Mouse (Mus musculus) CH12.LX (cell line): Measurements from ENCODE around the gene Iqgap3. TPM values are rescaled to one million over a fixed set of nuclear protein-coding genes. Genes with fewer than 3 reads are reported as not detected.

Experiments used
- DNase-seq: peaks from one replicate; pipeline ENCODE4 v3.0.0-alpha.2; 2013; ENCODE audit errors: extremely low read depth
- H3K27ac ChIP-seq: 2 replicates; pipeline ENCODE4 v1.5.1; 2012; ENCODE audit warnings: low read depth, mild to moderate bottlenecking, control low read depth, moderate library complexity; ENCODE audit not compliant: insufficient read depth
- H3K27me3 ChIP-seq: replicated peaks from 2 replicates; pipeline ENCODE3; 2012; ENCODE audit warnings: inconsistent platforms
- H3K36me3 ChIP-seq, 2 experiments: replicated peaks in 1 of 2; 2 replicates each; pipeline versions ENCODE3 to v1.6.1; 2012; ENCODE audit warnings: inconsistent platforms in 1 of 2, low read length in 1 of 2, mild to moderate bottlenecking in 1 of 2, mixed read lengths in 1 of 2, moderate library complexity in 1 of 2; ENCODE audit not compliant: control insufficient read depth in 1 of 2, insufficient read depth in 1 of 2
- H3K4me1 ChIP-seq, 2 experiments: 2 replicates each; pipeline ENCODE4 v1.6.1; 2012; ENCODE audit warnings: inconsistent platforms in 1 of 2, moderate library complexity in 1 of 2; ENCODE audit not compliant: insufficient read depth in 2 of 2, control insufficient read depth in 1 of 2
- H3K4me2 ChIP-seq: 2 replicates; pipeline ENCODE4 v1.6.1; 2012; ENCODE audit warnings: low read depth, mild to moderate bottlenecking, control low read depth; ENCODE audit not compliant: poor library complexity, insufficient read depth, severe bottlenecking
- H3K4me3 ChIP-seq, 3 experiments: fragments of 150-350 bp in 1 of 3; sonication (generic) in 1 of 3; replicated peaks in 1 of 3; 2 replicates each; pipeline versions ENCODE3 to v1.5.1; 2011 to 2012; ENCODE audit warnings: low read depth in 2 of 3, low read length in 2 of 3, mild to moderate bottlenecking in 2 of 3, moderate library complexity in 2 of 3, control low read depth in 1 of 3, improper control_type of control experiment in 1 of 3, inconsistent platforms in 1 of 3, mixed read lengths in 1 of 3; ENCODE audit not compliant: poor library complexity in 1 of 3
- H3K79me2 ChIP-seq: replicated peaks from 2 replicates; pipeline ENCODE4 v1.6.1; 2012; ENCODE audit warnings: mild to moderate bottlenecking, moderate library complexity; ENCODE audit not compliant: control insufficient read depth, poor library complexity, insufficient read depth, severe bottlenecking; ENCODE audit errors: extremely low read depth
- H3K9ac ChIP-seq: 2 replicates; pipeline ENCODE4 v1.6.1; 2012; ENCODE audit warnings: low read depth, mild to moderate bottlenecking, control low read depth, moderate library complexity; ENCODE audit not compliant: insufficient read depth
- H3K9me3 ChIP-seq: replicated peaks from 2 replicates; pipeline ENCODE3; 2012; ENCODE audit warnings: low read length, inconsistent platforms, mixed read lengths
- BHLHE40 ChIP-seq: IDR thresholded peaks from 2 replicates; pipeline ENCODE4 v1.6.1; 2011; ENCODE audit warnings: mild to moderate bottlenecking, low read depth, low read length, improper control_type of control experiment
- CHD1 ChIP-seq: IDR thresholded peaks from 2 replicates; pipeline ENCODE4 v1.6.1; 2012; ENCODE audit warnings: low read depth, low read length, improper control_type of control experiment, inconsistent platforms
- CTCF ChIP-seq, 2 experiments: IDR thresholded peaks in 1 of 2; conservative IDR thresholded peaks in 1 of 2; 2 replicates each; pipeline ENCODE4 v1.5.1; 2011 to 2012; ENCODE audit warnings: low read depth in 2 of 2, low read length in 2 of 2, improper control_type of control experiment in 1 of 2, inconsistent platforms in 1 of 2, mild to moderate bottlenecking in 1 of 2, moderate library complexity in 1 of 2
- E2F4 ChIP-seq: IDR thresholded peaks from 2 replicates; pipeline ENCODE4 v1.6.1; 2011; ENCODE audit warnings: low read depth, low read length, improper control_type of control experiment; ENCODE audit not compliant: insufficient replicate concordance
- ELF1 ChIP-seq: IDR thresholded peaks from 2 replicates; pipeline ENCODE4 v1.6.1; 2014; ENCODE audit warnings: low read depth, mild to moderate bottlenecking, inconsistent platforms, low read length, improper control_type of control experiment
- ETS1 ChIP-seq: conservative IDR thresholded peaks from 2 replicates; pipeline ENCODE4 v1.6.1; 2012; ENCODE audit warnings: low read depth, mild to moderate bottlenecking, inconsistent platforms, low read length, improper control_type of control experiment, moderate library complexity
- GABPA ChIP-seq: IDR thresholded peaks from 2 replicates; pipeline ENCODE4 v1.6.1; 2012; ENCODE audit warnings: low read depth, low read length, improper control_type of control experiment, inconsistent platforms; ENCODE audit not compliant: insufficient replicate concordance
- HCFC1 ChIP-seq: IDR thresholded peaks from 2 replicates; pipeline ENCODE4 v1.6.1; 2012; ENCODE audit warnings: low read depth, mild to moderate bottlenecking, inconsistent platforms, low read length, improper control_type of control experiment
- KAT2A ChIP-seq: IDR thresholded peaks from 2 replicates; pipeline ENCODE4 v1.6.1; 2012; ENCODE audit warnings: low read length, improper control_type of control experiment, inconsistent platforms; ENCODE audit not compliant: insufficient replicate concordance
- MAX ChIP-seq: IDR thresholded peaks from 2 replicates; pipeline ENCODE4 v1.6.1; 2011; ENCODE audit warnings: low read length, improper control_type of control experiment
- MAZ ChIP-seq: IDR thresholded peaks from 2 replicates; pipeline ENCODE4 v1.6.1; 2012; ENCODE audit warnings: low read depth, mild to moderate bottlenecking, inconsistent platforms, low read length, improper control_type of control experiment, moderate library complexity
- MEF2A ChIP-seq: IDR thresholded peaks from 2 replicates; pipeline ENCODE4 v1.6.1; 2014; ENCODE audit warnings: low read depth, mild to moderate bottlenecking, inconsistent platforms, low read length, improper control_type of control experiment, borderline replicate concordance
- MXI1 ChIP-seq: IDR thresholded peaks from 2 replicates; pipeline ENCODE4 v1.6.1; 2011; ENCODE audit warnings: mild to moderate bottlenecking, low read depth, low read length, improper control_type of control experiment
- NELFE ChIP-seq: IDR thresholded peaks from 2 replicates; pipeline ENCODE4 v1.6.1; 2011; ENCODE audit warnings: low read depth, low read length, improper control_type of control experiment
- NRF1 ChIP-seq: IDR thresholded peaks from 2 replicates; pipeline ENCODE4 v1.6.1; 2014; ENCODE audit warnings: low read depth, mild to moderate bottlenecking, inconsistent platforms, low read length, improper control_type of control experiment, moderate library complexity
- POLR2A ChIP-seq: IDR thresholded peaks from 2 replicates; pipeline ENCODE4 v1.6.1; 2011; ENCODE audit warnings: low read depth, mild to moderate bottlenecking, improper control_type of control experiment, low read length
- SIN3A ChIP-seq: IDR thresholded peaks from 2 replicates; pipeline ENCODE4 v1.6.1; 2012; ENCODE audit warnings: low read length, improper control_type of control experiment, inconsistent platforms
- SMC3 ChIP-seq: IDR thresholded peaks from 2 replicates; pipeline ENCODE4 v1.6.1; 2011; ENCODE audit warnings: low read depth, low read length, improper control_type of control experiment
- TCF12 ChIP-seq: IDR thresholded peaks from 2 replicates; pipeline ENCODE4 v1.6.1; 2014; ENCODE audit warnings: low read depth, mild to moderate bottlenecking, inconsistent platforms, low read length, improper control_type of control experiment
- USF1 ChIP-seq: IDR thresholded peaks from 2 replicates; pipeline ENCODE4 v1.6.1; 2014; ENCODE audit warnings: low read depth, mild to moderate bottlenecking, inconsistent platforms, low read length, improper control_type of control experiment
- ZC3H11A ChIP-seq: IDR thresholded peaks from 2 replicates; pipeline ENCODE4 v1.6.1; 2012; ENCODE audit warnings: low read depth, mild to moderate bottlenecking, inconsistent platforms, low read length, improper control_type of control experiment
- ZMIZ1 ChIP-seq: IDR thresholded peaks from 2 replicates; pipeline ENCODE4 v1.6.1; 2012; ENCODE audit warnings: low read depth, mild to moderate bottlenecking, inconsistent platforms, low read length, improper control_type of control experiment
- ZNF384 ChIP-seq: IDR thresholded peaks from 2 replicates; pipeline ENCODE4 v1.6.1; 2012; ENCODE audit warnings: low read depth, low read length, improper control_type of control experiment, inconsistent platforms
- dilution Hi-C: fragments of 300-500 bp; cut with MboI; formaldehyde crosslinking; loops from 2 replicates; pipeline ENCODE4 v1.14.3; 2020; ENCODE audit warnings: low sequenced_read_pairs; ENCODE audit not compliant: extremely low pct_unique_long_range_greater_than_20kb, extremely low pct_ligation_motif_present
- in situ Hi-C: fragments of 300-500 bp; cut with MboI; formaldehyde crosslinking; loops from 3 replicates; pipeline ENCODE4 v1.14.3; 2019; ENCODE audit warnings: low sequenced_read_pairs, low pct_ligation_motif_present, low pct_unique_long_range_greater_than_20kb, mixed read lengths
- polyA plus RNA-seq: library from polyadenylated mRNA; unstranded; fragments of >175 nt; gene quantifications from 2 replicates; pipeline ENCODE4 v1.2.1, GENCODE M21; 2012; ENCODE audit warnings: low read depth; ENCODE audit not compliant: insufficient read length
- total RNA-seq, 2 experiments: library from RNA; depleted of rRNA; stranded (reverse); fragments of 300-350 nt in 1 of 2; fragments of >200 nt in 1 of 2; gene quantifications; 2 replicates each; pipeline ENCODE4 v1.2.3; 2012 to 2014

The Iqgap3 gene
- total and polyA plus RNA-seq, 3 experiments: 13.0 to 21.9 (median 18.3) TPM

- H3K27ac ChIP-seq: peak overlapping the region; percentile 97
- peak; percentile 69 for DNase-seq
- TF ChIP-seq MEF2A (peak; percentile 64; the same call in 1 of the 2 replicates), E2F4 (no peak), NELFE (0 out of 2 replicates have a peak, but pooled peaks have one; percentile 5), MAZ (peak; percentile 36; the same call in 1 of the 2 replicates), ETS1 (peak; percentile 40; the same call in 1 of the 2 replicates), KAT2A (no peak)
- peak overlapping the region; percentile 99 for H3K4me2 ChIP-seq
- peak overlapping the region; percentile 42 to 43 (median 42) for H3K4me3 ChIP-seq
- no peaks in the 10 kb centered on the region for H3K9me3 ChIP-seq
- in situ Hi-C loops (no loop called here), dilution Hi-C loops (no loop called here)
- H3K27me3 ChIP-seq: no peaks in the 10 kb centered on the region
- H3K9ac ChIP-seq: peak overlapping the region; percentile 96
- H3K36me3 ChIP-seq: peaks cover 5 to 45% of the 10 kb centered on the region in 2 experiments
- H3K4me1 ChIP-seq: peaks cover 49 to 88% of the 10 kb centered on the region in 2 experiments
- peaks cover 93% of the 10 kb centered on the region for H3K79me2 ChIP-seq
These were observed 67.8 kb downstream of the Iqgap3 start for GRCm38 (mm10) chr3:88149510-88149974.

- H3K79me2 ChIP-seq: peaks cover 93% of the 10 kb centered on the region
- peaks cover 10 to 43% of the 10 kb centered on the region in 2 experiments for H3K36me3 ChIP-seq
- in situ Hi-C loops: no loop called here
- H3K27me3 ChIP-seq: no peaks in the 10 kb centered on the region
- H3K9me3 ChIP-seq: no peaks in the 10 kb centered on the region
- peak overlapping the region; percentile 99 for H3K4me2 ChIP-seq
- TF ChIP-seq ELF1 (no peak; the same call in 1 of the 2 replicates), MXI1 (no peak; the same call in 1 of the 2 replicates), KAT2A (no peak), USF1 (no peak), SMC3 (peak; percentile 28; the same call in 1 of the 2 replicates), ZC3H11A (no peak), SIN3A (peak; percentile 75), MEF2A (peak; percentile 91), GABPA (no peak), POLR2A (no peak), ETS1 (no peak), CHD1 (0 out of 2 replicates have a peak, but pooled peaks have one; percentile 23), NELFE (no peak), BHLHE40 (peak; percentile 11; the same call in 1 of the 2 replicates), TCF12 (peak; percentile 5; the same call in 1 of the 2 replicates), MAX (0 out of 2 replicates have a peak, but pooled peaks have one; percentile 40), ZMIZ1 (no peak), NRF1 (0 out of 2 replicates have a peak, but pooled peaks have one; percentile 6), ZNF384 (no peak), MAZ (no peak), CTCF (conservative IDR thresholded peaks at IDR 0.05 in 1 of 2, IDR thresholded peaks at IDR 0.05 in 1 of 2; ENCODE audit: low read depth in 2 of 2, low read length in 2 of 2) (peak in 1 of 2 experiments; percentile 31; a peak in 2 of 4 replicates), HCFC1 (0 out of 2 replicates have a peak, but pooled peaks have one; percentile 22)
- H3K9ac ChIP-seq: peak overlapping the region; percentile 96
- no peak for DNase-seq
- H3K4me1 ChIP-seq: peaks cover 48 to 87% of the 10 kb centered on the region in 2 experiments
- peak overlapping the region; percentile 42 to 43 (median 42) for H3K4me3 ChIP-seq
- H3K27ac ChIP-seq: peak overlapping the region; percentile 97
- dilution Hi-C loops: no loop called here
These were observed 68.6 kb downstream of the Iqgap3 start for GRCm38 (mm10) chr3:88150061-88150998.
